Mouse (Mus musculus) ES-E14 (cell line): ENCODE measurements around the gene Chrnb2. TPM values are rescaled to one million over a fixed set of nuclear protein-coding genes. Genes with fewer than 3 reads are reported as not detected.
"Not testable (repeated sequence)": the region's sequence is repeated elsewhere in the genome, so short reads cannot be mapped to it uniquely, and the experiment has no call there.

ENCODE experiments used
- DNase-seq: peaks from one replicate; pipeline ENCODE4 v3.0.0-alpha.2; 2013; ENCODE audit warnings: low read depth, low spot score
- H3K27ac ChIP-seq: 2 replicates; pipeline ENCODE4 v1.5.1; 2012; ENCODE audit warnings: low read depth, mild to moderate bottlenecking, low read length, moderate library complexity, mixed read lengths; ENCODE audit not compliant: poor library complexity, insufficient read depth, severe bottlenecking
- H3K36me3 ChIP-seq: 2 replicates; pipeline ENCODE4 v1.6.1; 2012; ENCODE audit warnings: mild to moderate bottlenecking, low read length, moderate library complexity, mixed read lengths; ENCODE audit not compliant: control insufficient read depth, poor library complexity, insufficient read depth, severe bottlenecking
- H3K4me1 ChIP-seq, 2 experiments: fragments of 150-350 bp in 1 of 2; sonication (generic) in 1 of 2; 2 replicates each; pipeline ENCODE4 v1.6.1; 2012; ENCODE audit warnings: low read length in 2 of 2, mild to moderate bottlenecking in 1 of 2, mixed read lengths in 1 of 2; ENCODE audit not compliant: control insufficient read depth in 2 of 2, insufficient read depth in 2 of 2, poor library complexity in 1 of 2
- H3K4me3 ChIP-seq, 2 experiments: fragments of 150-350 bp in 1 of 2; sonication (generic) in 1 of 2; 2 replicates each; pipeline ENCODE4 v1.5.1; 2012; ENCODE audit warnings: low read length in 2 of 2, low read depth in 1 of 2, mild to moderate bottlenecking in 1 of 2, mixed read lengths in 1 of 2; ENCODE audit not compliant: insufficient read depth in 1 of 2, poor library complexity in 1 of 2, severe bottlenecking in 1 of 2
- H3K9ac ChIP-seq: 2 replicates; pipeline ENCODE4 v1.6.1; 2012; ENCODE audit warnings: low read depth, mild to moderate bottlenecking, low read length, mixed read lengths; ENCODE audit not compliant: poor library complexity, insufficient read depth, severe bottlenecking
- H3K9me3 ChIP-seq: fragments of 150-350 bp; sonication (generic); 2 replicates; pipeline ENCODE4 v1.6.1; 2012; ENCODE audit warnings: low read depth, mild to moderate bottlenecking, low read length; ENCODE audit not compliant: control insufficient read depth, insufficient read depth
- CHD2 ChIP-seq: IDR thresholded peaks from 2 replicates; pipeline ENCODE4 v1.6.1; 2014; ENCODE audit warnings: mild to moderate bottlenecking, low read depth, low read length, inconsistent platforms
- HCFC1 ChIP-seq: IDR thresholded peaks from 2 replicates; pipeline ENCODE4 v1.6.1; 2012; ENCODE audit warnings: low read length, inconsistent platforms, borderline replicate concordance; ENCODE audit not compliant: insufficient read depth
- MAFK ChIP-seq: IDR thresholded peaks from 2 replicates; pipeline ENCODE4 v1.6.1; 2014; ENCODE audit warnings: mild to moderate bottlenecking, low read depth, low read length, inconsistent platforms; ENCODE audit not compliant: insufficient read depth
- ZC3H11A ChIP-seq: IDR thresholded peaks from 2 replicates; pipeline ENCODE4 v1.6.1; 2012; ENCODE audit warnings: low read depth, mild to moderate bottlenecking, inconsistent platforms, low read length, borderline replicate concordance
- ZNF384 ChIP-seq: IDR thresholded peaks from 2 replicates; pipeline ENCODE4 v1.6.1; 2012; ENCODE audit warnings: low read depth, low read length, inconsistent platforms
- in situ Hi-C, 2 experiments: fragments of 600-800 bp; cut with MboI; formaldehyde crosslinking; loops; one replicate each; pipeline ENCODE4 v1.15.1; 2025; ENCODE audit warnings: low sequenced_read_pairs in 2 of 2, inconsistent platforms in 1 of 2; ENCODE audit not compliant: unreplicated experiment in 2 of 2
- total RNA-seq: library from RNA; depleted of rRNA; stranded (reverse); fragments of 300-350 nt; gene quantifications from 2 replicates; pipeline ENCODE4 v1.2.3, GENCODE M21; 2012

The Chrnb2 gene
- total RNA-seq, 1 experiment, result 0.67 TPM

DNA sequence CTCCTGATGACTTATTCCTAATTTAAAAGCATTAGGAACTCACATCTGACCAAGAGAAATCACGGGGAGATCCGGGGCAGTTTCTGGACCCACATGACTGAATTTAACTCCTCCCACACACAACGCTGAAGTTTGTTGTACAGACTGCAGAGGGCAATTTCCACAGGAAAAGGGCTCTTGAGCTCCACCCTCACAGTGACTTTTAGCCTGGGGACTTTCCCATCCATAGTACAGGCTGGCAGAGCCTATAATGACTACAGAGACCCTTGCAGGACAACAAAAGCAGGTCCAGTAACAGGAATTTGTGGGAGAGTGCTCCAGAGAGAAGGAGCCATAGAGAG, 37.0 kb upstream of the Chrnb2 start:
- no peaks in the 10 kb centered on the region for H3K36me3 ChIP-seq

GRCm38 (mm10) chr3:89800774-89801506, 36.5 kb upstream of the Chrnb2 start:
- Histone ChIP-seq H3K4me3 (no peak overlapping the region), H3K4me1 (peaks cover 16 to 35% of the 10 kb centered on the region in 2 experiments), H3K9me3 (no peaks in the 10 kb centered on the region), H3K9ac (0 out of 2 replicates have a peak overlapping the region, but pooled peaks have one; percentile 47), H3K27ac (peak overlapping the region; percentile 98), H3K36me3 (no peaks in the 10 kb centered on the region)
- in situ Hi-C loops, result no loop called here
- no peak for DNase-seq
- TF ChIP-seq ZC3H11A (no peak), ZNF384 (no peak)

More for the DNA sequence above, 37.0 kb upstream of the Chrnb2 start:
- H3K9me3 ChIP-seq, result no peaks in the 10 kb centered on the region
- in situ Hi-C loops, result no loop called here
- TF ChIP-seq ZNF384 (no peak), HCFC1 (no peak), ZC3H11A (no peak), CHD2 (no peak), MAFK (no peak)
- H3K9ac ChIP-seq, result peak overlapping the region; percentile 52; the same call in 1 of the 2 replicates
- H3K4me1 ChIP-seq, result peaks cover 16 to 31% of the 10 kb centered on the region in 2 experiments
- H3K4me3 ChIP-seq, result no peak overlapping the region
- H3K27ac ChIP-seq, result peak overlapping the region; percentile 98; the same call in 1 of the 2 replicates
- peak; percentile 73 for DNase-seq

- in situ Hi-C loops, H3K9ac ChIP-seq, H3K36me3 ChIP-seq, H3K9me3 ChIP-seq: not testable (repeated sequence)
- DNase-seq, result peak; percentile 70
- Histone ChIP-seq H3K4me3 (peak overlapping the region; percentile 31 to 70; a peak in 3 of 4 replicates), H3K4me1 (peaks cover 13 to 37% of the 10 kb centered on the region in 2 experiments), H3K27ac (peak overlapping the region; percentile 100; the same call in 1 of the 2 replicates)
These were observed 35.6 kb upstream of the Chrnb2 start for GRCm38 (mm10) chr3:89800078-89800477.

GRCm38 (mm10) chr3:89799476-89799875, 35.0 kb upstream of the Chrnb2 start:
- DNase-seq, result peak; percentile 67
- Histone ChIP-seq H3K4me1 (peaks cover 16 to 37% of the 10 kb centered on the region in 2 experiments), H3K9me3 (no peaks in the 10 kb centered on the region), H3K9ac (peak overlapping the region; percentile 81), H3K4me3 (peak overlapping the region; percentile 31 to 70), H3K36me3 (no peaks in the 10 kb centered on the region), H3K27ac (peak overlapping the region; percentile 100)
- TF ChIP-seq ZNF384 (no peak), CHD2 (no peak), HCFC1 (no peak), ZC3H11A (no peak), MAFK (no peak)
- in situ Hi-C loops, result no loop called here

DNA sequence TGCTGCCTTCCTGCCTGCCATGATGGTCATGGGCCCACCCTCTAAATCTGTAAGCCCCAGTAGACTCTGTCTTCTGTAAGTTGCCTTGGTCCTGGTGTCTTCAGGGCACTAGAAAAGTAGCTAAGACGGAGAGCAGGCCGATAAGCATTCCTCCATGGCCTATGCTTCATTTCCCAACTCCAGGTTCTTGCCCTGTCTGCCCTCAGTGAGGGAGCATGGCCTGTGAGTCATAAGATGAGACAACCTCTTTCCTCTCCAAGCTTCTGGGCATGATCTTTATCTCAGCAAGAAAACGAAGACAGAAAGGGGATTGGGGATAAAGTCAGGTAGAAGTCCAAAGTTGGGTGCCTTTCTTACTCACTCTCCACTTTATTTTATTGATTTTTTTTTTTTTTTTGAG, 34.1 kb upstream of the Chrnb2 start:
- DNase-seq, result no peak
- Histone ChIP-seq H3K27ac (peak overlapping the region; percentile 100), H3K4me3 (no peak overlapping the region), H3K9ac (no peak overlapping the region; the same call in 1 of the 2 replicates), H3K4me1 (peaks cover 13 to 36% of the 10 kb centered on the region in 2 experiments), H3K36me3 (no peaks in the 10 kb centered on the region), H3K9me3 (no peaks in the 10 kb centered on the region)
- no peak for TF ChIP-seq MAFK
- no peak for TF ChIP-seq ZC3H11A
- TF ChIP-seq HCFC1, result no peak
- no peak for TF ChIP-seq CHD2
- TF ChIP-seq ZNF384, result no peak
- in situ Hi-C loops, result no loop called here
